Mouse (Mus musculus) stomach, embryonic 16.5 days (tissue): ENCODE measurements around the gene Kansl2. TPM values are rescaled to one million over a fixed set of nuclear protein-coding genes. Genes with fewer than 3 reads are reported as not detected.
A peak's percentile ranks its signal among the peaks of the same experiment; 100 is the strongest.

Source experiments
- ATAC-seq: fragments of 200-750 bp; cut with Nextera tagmentation; 2 replicates; pipeline ENCODE4 v1.8.0; 2017; ENCODE audit warnings: moderate number of reproducible peaks, moderate TSS enrichment; ENCODE audit not compliant: insufficient read depth, low FRiP score
- H3K27ac ChIP-seq: fragments of 300-500 bp; sonication (generic); 2 replicates; pipeline ENCODE4 v1.5.1; 2014; ENCODE audit warnings: low read length
- H3K27me3 ChIP-seq: fragments of 300-500 bp; sonication (generic); 2 replicates; pipeline ENCODE4 v1.6.1; 2014; ENCODE audit warnings: low read length, control low read depth, mixed read lengths; ENCODE audit not compliant: control insufficient read depth, insufficient read depth
- H3K36me3 ChIP-seq: fragments of 300-500 bp; sonication (generic); 2 replicates; pipeline ENCODE4 v1.6.1; 2014; ENCODE audit warnings: low read length; ENCODE audit not compliant: control insufficient read depth, insufficient read depth
- H3K4me1 ChIP-seq: fragments of 300-500 bp; sonication (generic); 2 replicates; pipeline ENCODE4 v1.6.1; 2014; ENCODE audit warnings: low read length, control low read depth, mixed read lengths; ENCODE audit not compliant: control insufficient read depth, insufficient read depth
- H3K4me2 ChIP-seq: fragments of 300-500 bp; sonication (generic); 2 replicates; pipeline ENCODE4 v1.6.1; 2014; ENCODE audit warnings: low read depth, low read length, mixed read lengths
- H3K4me3 ChIP-seq: fragments of 300-500 bp; sonication (generic); replicated peaks from 2 replicates; pipeline ENCODE4 v1.5.1; 2014; ENCODE audit warnings: mild to moderate bottlenecking, low read length
- H3K9ac ChIP-seq: fragments of 300-500 bp; sonication (generic); 2 replicates; pipeline ENCODE4 v1.6.1; 2014; ENCODE audit warnings: low read length
- H3K9me3 ChIP-seq: fragments of 300-500 bp; sonication (generic); replicated peaks from 2 replicates; pipeline ENCODE4 v1.6.1; 2016; ENCODE audit warnings: low read length, control low read depth; ENCODE audit not compliant: control insufficient read depth
- WGBS: fragments of 180-500 bp; shearing (Covaris S2); extraction: QIAGEN DNeasy Blood & Tissue Kit; methylation state at CpG from one replicate; pipeline ENCODE4 v1.1.7; 2014; 5-methylcytosine and 5-hydroxymethylcytosine counted together
- polyA plus RNA-seq: library from polyadenylated mRNA; unstranded; fragments of >200 nt; fragmentation: Nextera tagmentation; extraction: Ambion mirVana; gene quantifications from 2 replicates; pipeline ENCODE4 v1.2.1, GENCODE M21; 2015

The Kansl2 gene
- polyA plus RNA-seq, 1 experiment from 2014 or later, result 66.9 TPM

GRCm38 (mm10) chr15:98543341-98543740, 9.3 kb upstream of the Kansl2 start:
- no peaks in the 10 kb centered on the region for H3K9me3 ChIP-seq
- no peak overlapping the region for H3K4me2 ChIP-seq
- no peak for ATAC-seq
- H3K27ac ChIP-seq, result no peak overlapping the region
- H3K9ac ChIP-seq, result no peak overlapping the region
- peaks cover 18% of the 10 kb centered on the region for H3K36me3 ChIP-seq
- H3K4me3 ChIP-seq, result no peak overlapping the region
- 89% methylated on average over 4 of the region's 4 CpGs for WGBS
- no peaks in the 10 kb centered on the region for H3K4me1 ChIP-seq
- no peaks in the 10 kb centered on the region for H3K27me3 ChIP-seq

DNA sequence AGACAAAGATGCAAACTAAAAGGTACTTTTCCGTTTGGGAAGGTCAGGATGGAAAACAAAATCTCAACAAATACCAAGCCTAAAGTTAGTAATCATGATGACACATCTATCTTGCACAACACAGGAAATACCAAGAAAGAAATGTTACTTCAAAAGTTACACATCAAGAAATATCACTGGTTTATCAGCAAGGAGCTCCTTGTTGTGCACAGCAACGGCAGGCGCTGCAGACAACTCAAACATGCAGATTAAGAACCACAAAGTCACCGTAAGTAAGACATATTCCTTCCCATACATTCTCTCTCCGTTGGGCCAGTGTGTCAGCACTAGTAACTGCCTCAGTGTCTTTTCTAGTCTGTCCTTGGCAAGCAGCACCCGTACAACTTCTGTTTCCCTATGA, 7.0 kb upstream of the Kansl2 start:
- H3K36me3 ChIP-seq, result peaks cover 14% of the 10 kb centered on the region
- WGBS, result 79% methylated on average over 6 of the region's 6 CpGs
- no peaks in the 10 kb centered on the region for H3K4me1 ChIP-seq
- no peak overlapping the region for H3K4me3 ChIP-seq
- no peaks in the 10 kb centered on the region for H3K9me3 ChIP-seq
- ATAC-seq, result no peak
- no peak overlapping the region for H3K27ac ChIP-seq
- H3K4me2 ChIP-seq, result no peak overlapping the region
- H3K27me3 ChIP-seq, result no peaks in the 10 kb centered on the region
- no peak overlapping the region for H3K9ac ChIP-seq

DNA sequence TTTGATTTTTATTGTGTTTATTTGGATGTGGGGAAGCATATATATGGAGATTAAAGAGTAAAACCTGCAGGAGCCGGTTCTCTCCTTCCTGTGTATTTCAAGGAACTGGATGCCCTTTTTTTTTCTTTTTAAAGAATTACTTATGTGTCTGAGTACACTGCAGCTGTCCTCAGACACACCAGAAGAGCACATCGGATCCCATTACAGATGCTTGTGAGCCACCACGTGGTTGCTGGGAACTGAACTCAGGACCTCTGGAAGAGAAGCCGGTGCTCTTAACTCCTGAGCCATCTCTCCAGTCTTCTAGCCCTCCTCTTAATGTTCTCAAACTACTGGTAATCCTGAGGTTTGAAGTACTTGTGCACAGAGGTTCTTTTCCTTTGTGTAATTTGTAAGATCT, 3.9 kb upstream of the Kansl2 start:
- Histone ChIP-seq H3K4me3 (no peak overlapping the region), H3K9ac (no peak overlapping the region), H3K27ac (no peak overlapping the region), H3K36me3 (no peaks in the 10 kb centered on the region), H3K4me1 (0 out of 2 replicates have a peak, but pooled peaks cover under 1% of the 10 kb centered on the region), H3K4me2 (no peak overlapping the region), H3K9me3 (no peaks in the 10 kb centered on the region), H3K27me3 (no peaks in the 10 kb centered on the region)
- 75% methylated on average over 4 of the region's 4 CpGs for WGBS
- ATAC-seq, result no peak

DNA sequence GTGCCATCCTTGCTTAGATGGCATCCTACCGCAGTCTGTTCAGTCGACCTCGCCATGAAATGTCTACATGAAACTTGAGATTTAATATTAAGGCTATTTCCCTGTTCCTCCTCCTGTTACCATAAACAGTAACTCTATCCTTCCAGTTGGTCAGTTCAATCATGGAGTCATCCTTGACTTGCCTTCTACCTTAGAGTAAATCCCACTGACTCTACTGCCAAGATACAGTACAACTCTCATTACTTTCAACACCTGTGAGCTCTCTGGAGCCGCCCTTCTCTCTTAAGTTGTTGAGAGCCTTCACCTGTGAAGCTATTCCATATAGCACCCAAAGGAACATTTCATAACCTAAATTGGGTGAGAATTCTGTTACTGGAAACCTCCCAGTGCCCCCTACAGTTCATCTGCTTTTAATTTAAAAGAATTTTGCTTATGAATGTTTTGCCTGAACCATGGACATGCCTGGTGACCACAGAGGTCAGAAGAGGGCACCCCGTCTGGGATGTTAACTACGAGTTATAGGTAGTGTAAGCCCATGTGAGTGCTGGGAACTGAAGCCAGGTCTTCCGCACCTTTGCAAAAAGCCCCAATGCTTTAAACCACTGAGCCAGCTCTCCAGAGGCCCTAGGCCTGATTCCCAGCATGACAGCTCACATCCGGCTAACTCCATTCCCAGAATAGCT, 2.9 kb upstream of the Kansl2 start:
- Histone ChIP-seq H3K27me3 (no peaks in the 10 kb centered on the region), H3K4me2 (no peak overlapping the region), H3K27ac (no peak overlapping the region), H3K9ac (no peak overlapping the region), H3K36me3 (no peaks in the 10 kb centered on the region), H3K9me3 (no peaks in the 10 kb centered on the region), H3K4me3 (no peak overlapping the region), H3K4me1 (peaks cover 7% of the 10 kb centered on the region; the same call in 1 of the 2 replicates)
- no peak for ATAC-seq
- WGBS, result 86% methylated on average over 8 of the region's 8 CpGs

- ATAC-seq, result no peak
- WGBS, result 74% methylated on average over 4 of the region's 4 CpGs
- Histone ChIP-seq H3K27me3 (no peaks in the 10 kb centered on the region), H3K4me3 (no peak overlapping the region), H3K27ac (no peak overlapping the region), H3K4me1 (peaks cover 7% of the 10 kb centered on the region; the same call in 1 of the 2 replicates), H3K9ac (no peak overlapping the region), H3K36me3 (peaks cover 3% of the 10 kb centered on the region; the same call in 1 of the 2 replicates), H3K4me2 (no peak overlapping the region), H3K9me3 (no peaks in the 10 kb centered on the region)
Observed at GRCm38 (mm10) chr15:98535921-98536320, 1.9 kb upstream of the Kansl2 start.

- no peaks in the 10 kb centered on the region for H3K27me3 ChIP-seq
- peak overlapping the region; percentile 96 for H3K9ac ChIP-seq
- H3K4me2 ChIP-seq, result peak overlapping the region; percentile 91
- peaks cover 7% of the 10 kb centered on the region; the same call in 1 of the 2 replicates for H3K4me1 ChIP-seq
- H3K27ac ChIP-seq, result peak overlapping the region; percentile 99
- under 1% methylated on average over 18 of the region's 18 CpGs for WGBS
- H3K36me3 ChIP-seq, result peaks cover 15% of the 10 kb centered on the region
- H3K9me3 ChIP-seq, result no peaks in the 10 kb centered on the region
- peak overlapping the region; percentile 86 for H3K4me3 ChIP-seq
- no peak for ATAC-seq
Observed at GRCm38 (mm10) chr15:98533035-98533531, 981 bp downstream of the Kansl2 start.

- WGBS, result 21% methylated on average over 5 of the region's 5 CpGs
- H3K27me3 ChIP-seq, result no peaks in the 10 kb centered on the region
- H3K36me3 ChIP-seq, result peaks cover 21% of the 10 kb centered on the region
- H3K9me3 ChIP-seq, result no peaks in the 10 kb centered on the region
- no peak overlapping the region for H3K27ac ChIP-seq
- peaks cover 7% of the 10 kb centered on the region; the same call in 1 of the 2 replicates for H3K4me1 ChIP-seq
- H3K4me3 ChIP-seq, result peak overlapping the region; percentile 86
- ATAC-seq, result no peak
- H3K9ac ChIP-seq, result peak overlapping the region; percentile 96; the same call in 1 of the 2 replicates
- peak overlapping the region; percentile 91 for H3K4me2 ChIP-seq
Observed at GRCm38 (mm10) chr15:98532281-98532680, 1.8 kb downstream of the Kansl2 start.

DNA sequence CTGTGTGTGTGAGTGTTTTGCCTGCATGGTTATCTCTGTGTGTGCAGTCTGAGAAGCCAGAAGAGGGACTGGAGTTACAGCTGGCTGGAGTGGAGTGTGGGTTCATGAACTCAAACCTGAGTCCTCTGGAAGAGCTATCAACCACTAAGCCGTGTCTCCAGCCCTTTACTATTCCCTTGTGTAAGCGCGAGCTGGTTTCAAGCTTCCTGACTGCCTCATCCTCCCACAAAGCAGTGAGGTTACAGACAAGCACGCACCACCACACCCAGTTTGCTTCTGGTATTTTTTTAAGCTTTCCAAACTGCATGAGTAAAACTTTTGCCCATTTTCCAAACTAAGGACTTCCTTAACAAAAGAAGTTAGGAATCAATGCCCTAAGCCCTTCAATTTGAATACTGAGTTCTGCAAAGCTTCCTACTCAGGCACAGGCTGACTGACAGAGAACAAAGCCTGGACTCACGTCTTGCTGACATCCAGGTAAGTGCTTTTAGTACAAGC, 5.9 kb downstream of the Kansl2 start:
- H3K4me2 ChIP-seq, result no peak overlapping the region
- 91% methylated on average over 5 of the region's 5 CpGs for WGBS
- no peak for ATAC-seq
- H3K9ac ChIP-seq, result no peak overlapping the region
- H3K36me3 ChIP-seq, result peaks cover 40% of the 10 kb centered on the region
- H3K27ac ChIP-seq, result no peak overlapping the region
- H3K27me3 ChIP-seq, result no peaks in the 10 kb centered on the region
- peaks cover 7% of the 10 kb centered on the region; the same call in 1 of the 2 replicates for H3K4me1 ChIP-seq
- H3K9me3 ChIP-seq, result no peaks in the 10 kb centered on the region
- no peak overlapping the region for H3K4me3 ChIP-seq

- 95% methylated on average over 5 of the region's 5 CpGs for WGBS
- Histone ChIP-seq H3K27ac (no peak overlapping the region), H3K9ac (no peak overlapping the region), H3K9me3 (no peaks in the 10 kb centered on the region), H3K4me1 (peaks cover under 1% of the 10 kb centered on the region; the same call in 1 of the 2 replicates), H3K4me2 (no peak overlapping the region), H3K4me3 (no peak overlapping the region), H3K36me3 (peaks cover 46% of the 10 kb centered on the region), H3K27me3 (no peaks in the 10 kb centered on the region)
- ATAC-seq, result no peak
Observed at GRCm38 (mm10) chr15:98527056-98527771, 6.8 kb downstream of the Kansl2 start.
